Mouse (Mus musculus) spleen, adult 2 months (tissue): ENCODE results near the gene Bysl. TPM values are rescaled to one million over a fixed set of nuclear protein-coding genes. Genes with fewer than 3 reads are reported as not detected.

Experiments used
- DNase-seq, 2 experiments: peaks; one replicate each; pipeline versions ENCODE4 v3.0.0 to v3.0.0-alpha.2; 2012 to 2021; ENCODE audit warnings: low spot score in 2 of 2, low read depth in 1 of 2
- H3K27ac ChIP-seq: fragments of 200-500 bp; 2 replicates; pipeline ENCODE4 v1.5.1; 2012; ENCODE audit warnings: low read length, inconsistent platforms; ENCODE audit not compliant: insufficient read depth
- H3K27me3 ChIP-seq: fragments of 200-500 bp; 2 replicates; pipeline ENCODE4 v1.6.1; 2012; ENCODE audit warnings: mild to moderate bottlenecking, moderate library complexity, low read length, inconsistent platforms; ENCODE audit not compliant: control insufficient read depth, insufficient read depth
- H3K36me3 ChIP-seq: fragments of 200-500 bp; 2 replicates; pipeline ENCODE4 v1.6.1; 2012; ENCODE audit warnings: mild to moderate bottlenecking, low read length, inconsistent platforms; ENCODE audit not compliant: control insufficient read depth, insufficient read depth
- H3K4me1 ChIP-seq: fragments of 200-500 bp; 2 replicates; pipeline ENCODE4 v1.6.1; 2011; ENCODE audit warnings: inconsistent platforms; ENCODE audit not compliant: control insufficient read depth, insufficient read depth, insufficient read length
- H3K4me3 ChIP-seq: fragments of 200-500 bp; 2 replicates; pipeline ENCODE4 v1.5.1; 2011; ENCODE audit warnings: mild to moderate bottlenecking, inconsistent platforms; ENCODE audit not compliant: insufficient read depth, insufficient read length; ENCODE audit errors: extremely low read depth
- CTCF ChIP-seq: fragments of 200-500 bp; IDR thresholded peaks from 2 replicates; pipeline ENCODE4 v1.5.1; 2011; ENCODE audit warnings: mild to moderate bottlenecking, inconsistent platforms; ENCODE audit not compliant: insufficient read depth, insufficient read length, insufficient replicate concordance; ENCODE audit errors: extremely low read depth
- POLR2A ChIP-seq: fragments of 200-500 bp; IDR thresholded peaks from 2 replicates; pipeline ENCODE4 v1.6.1; 2011; ENCODE audit warnings: low read depth, low read length, inconsistent platforms
- WGBS: fragments of 180-500 bp; shearing (Covaris S2); methylation state at CpG from one replicate; pipeline ENCODE4 v1.1.7; 2018; 5-methylcytosine and 5-hydroxymethylcytosine counted together
- polyA plus RNA-seq: library from polyadenylated mRNA; depleted of rRNA; stranded (reverse); fragments of >200 nt; gene quantifications from 2 replicates; pipeline ENCODE4 v1.2.3, GENCODE M21; 2012

Gene Bysl
- polyA plus RNA-seq, 1 experiment = 5.8 TPM

DNA sequence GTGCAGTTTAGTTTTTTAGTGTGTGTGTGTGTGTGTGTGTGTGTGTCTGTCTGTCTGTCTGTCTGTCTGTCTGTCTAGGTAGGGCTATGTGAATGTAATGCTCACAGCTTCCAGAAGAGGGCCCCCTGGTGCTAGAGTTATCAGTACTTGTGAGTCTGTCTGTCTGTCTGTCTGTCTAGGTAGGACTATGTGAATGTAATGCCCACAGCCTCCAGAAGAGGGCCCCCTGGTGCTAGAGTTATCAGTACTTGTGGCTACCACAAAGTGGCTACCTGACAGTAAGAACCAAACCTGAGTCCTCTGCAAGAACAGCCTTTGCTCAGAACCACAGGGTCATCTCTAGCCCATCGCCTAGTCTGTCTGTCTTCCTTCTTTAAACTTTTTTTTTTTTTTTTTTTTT, 35.4 kb upstream of the Bysl start:
- Histone ChIP-seq H3K27ac (no peak overlapping the region), H3K36me3 (no peaks in the 10 kb centered on the region), H3K4me3 (no peak overlapping the region), H3K27me3 (no peaks in the 10 kb centered on the region), H3K4me1 (no peaks in the 10 kb centered on the region)
- peak; percentile 15 to 55 for DNase-seq
- TF ChIP-seq CTCF (peak; percentile 12; the same call in 1 of the 2 replicates), POLR2A (no peak)
- 80% methylated on average over 1 of the region's 1 CpGs for WGBS

DNA sequence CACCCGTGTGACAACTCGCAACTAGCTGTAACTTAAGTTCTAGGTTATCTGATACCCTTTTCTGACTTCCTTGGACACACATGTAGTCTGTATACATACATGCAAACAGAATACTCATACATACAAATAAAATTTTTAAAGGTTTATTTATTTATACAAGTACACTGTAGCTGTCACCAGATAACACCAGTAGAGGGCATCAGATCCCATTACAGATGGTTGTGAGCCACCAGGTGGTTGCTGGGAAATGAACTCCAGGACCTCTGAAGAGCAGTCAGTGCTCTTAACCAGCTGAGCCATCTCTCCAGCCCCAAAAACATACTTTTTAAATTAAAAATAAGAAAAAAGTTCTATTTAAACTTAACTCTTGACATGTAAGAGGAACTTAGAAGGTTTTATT, 31.7 kb upstream of the Bysl start:
- Histone ChIP-seq H3K27me3 (no peaks in the 10 kb centered on the region), H3K4me3 (no peak overlapping the region), H3K36me3 (no peaks in the 10 kb centered on the region), H3K27ac (no peak overlapping the region), H3K4me1 (no peaks in the 10 kb centered on the region)
- no peak for DNase-seq
- 84% methylated on average over 2 of the region's 2 CpGs for WGBS
- TF ChIP-seq POLR2A (no peak), CTCF (no peak)

DNA sequence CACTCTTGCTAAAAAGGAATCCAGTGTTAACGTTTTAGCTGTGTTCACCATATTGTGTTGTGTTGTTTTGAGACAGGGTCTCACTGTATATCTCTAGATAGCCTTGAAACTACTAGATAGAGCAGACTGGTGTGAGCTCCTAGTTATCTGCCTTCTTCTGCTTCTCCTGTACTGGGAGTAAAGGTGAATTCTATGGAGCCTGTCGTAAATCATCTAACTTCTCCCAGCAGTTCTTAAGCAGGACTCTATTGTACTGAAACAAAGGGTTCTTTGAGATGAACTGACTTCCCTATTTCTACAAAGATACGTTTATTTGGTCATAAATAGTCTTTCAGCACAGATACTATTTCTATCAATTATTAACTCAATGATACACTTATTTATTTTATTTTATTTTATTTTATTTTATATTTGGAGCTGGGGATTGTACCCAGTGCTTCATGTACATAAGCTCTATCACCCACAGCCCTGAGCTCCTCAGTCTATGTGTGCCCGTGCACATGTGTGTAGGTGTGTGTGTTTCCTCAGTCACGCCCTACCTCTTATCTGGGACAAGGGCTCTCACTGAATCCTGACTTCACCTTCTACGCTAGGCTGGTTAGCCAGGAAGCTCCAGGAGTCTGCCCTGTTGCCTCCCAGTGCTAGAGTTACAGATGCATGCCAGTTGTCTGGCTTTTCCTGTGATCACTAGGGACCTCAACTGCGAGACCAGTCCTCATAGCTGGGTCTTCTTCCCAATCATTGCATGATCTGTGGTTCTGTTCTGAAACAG, 22.9 kb upstream of the Bysl start:
- TF ChIP-seq CTCF (no peak), POLR2A (no peak)
- H3K4me1 ChIP-seq = no peaks in the 10 kb centered on the region; the same call in 1 of the 2 replicates

DNA sequence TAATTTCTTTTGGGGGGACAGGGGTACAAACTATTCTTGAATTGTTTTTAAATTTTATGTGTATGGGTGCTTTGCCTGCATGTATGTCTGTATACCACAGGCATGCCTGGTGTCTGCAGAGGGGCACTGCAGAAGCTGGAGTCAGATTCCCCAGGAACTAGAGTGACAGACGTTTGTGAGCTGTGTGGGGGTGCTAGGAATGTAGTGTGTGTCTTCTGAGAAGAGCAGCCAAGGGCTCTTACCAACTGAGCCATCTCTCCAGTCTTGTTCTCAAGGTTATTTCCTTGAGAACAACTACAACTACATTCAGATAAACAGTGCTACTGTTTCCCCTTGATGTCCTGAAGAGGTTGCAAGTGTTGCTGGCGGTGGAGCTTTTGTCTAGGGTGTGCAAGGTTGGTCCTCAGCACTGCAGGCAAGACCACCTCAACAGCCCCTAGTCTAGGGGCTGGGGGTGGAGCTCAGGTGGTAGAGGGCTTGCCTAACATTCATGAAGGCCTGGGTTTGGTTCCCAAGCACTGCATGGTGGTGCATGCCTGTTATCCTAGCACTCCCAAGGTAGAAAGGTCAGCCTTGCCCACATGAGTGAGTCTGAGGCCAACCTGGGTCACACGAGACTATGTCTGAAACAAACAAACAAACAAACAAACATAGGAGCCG, 21.0 kb upstream of the Bysl start:
- DNase-seq = no peak
- WGBS = 80% methylated on average over 4 of the region's 4 CpGs
- no peak overlapping the region for H3K27ac ChIP-seq
- TF ChIP-seq CTCF (no peak), POLR2A (no peak)
- peaks cover 2% of the 10 kb centered on the region; the same call in 1 of the 2 replicates for H3K36me3 ChIP-seq
- no peaks in the 10 kb centered on the region; the same call in 1 of the 2 replicates for H3K4me1 ChIP-seq
- no peaks in the 10 kb centered on the region for H3K27me3 ChIP-seq
- H3K4me3 ChIP-seq = no peak overlapping the region

More for the DNA sequence above, 22.9 kb upstream of the Bysl start:
- whole genome bisulfite sequencing = 86% methylated on average over 7 of the region's 7 CpGs
- Histone ChIP-seq H3K27me3 (no peaks in the 10 kb centered on the region), H3K27ac (no peak overlapping the region), H3K4me3 (no peak overlapping the region), H3K36me3 (peaks cover 2% of the 10 kb centered on the region; the same call in 1 of the 2 replicates)
- DNase-seq = no peak

DNA sequence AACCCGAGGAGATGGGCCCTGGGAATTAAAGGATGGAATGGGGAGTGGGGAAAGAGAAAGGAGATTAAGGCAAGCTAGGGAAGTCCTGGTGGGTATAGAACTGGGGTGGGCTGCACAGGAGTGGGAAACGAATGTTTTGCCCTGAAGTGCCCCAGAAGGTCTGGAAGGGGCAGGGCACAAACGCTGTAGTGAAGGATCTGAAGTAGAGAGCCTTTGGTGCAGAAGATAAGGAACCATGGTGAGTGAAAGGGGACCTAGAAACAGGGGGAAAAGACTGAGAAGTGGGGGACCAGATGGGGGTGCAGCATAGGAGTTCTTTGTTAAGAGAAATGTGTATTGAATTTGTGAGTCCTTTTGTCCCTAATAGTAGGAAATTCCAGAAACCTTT, 19.4 kb upstream of the Bysl start, which contains the start of gene Usp49:
Usp49 (plus strand) TSS at position 13 of the 388 bp plus-strand sequence.
- WGBS = 5% methylated on average over 3 of the region's 3 CpGs
- Histone ChIP-seq H3K27me3 (no peaks in the 10 kb centered on the region), H3K27ac (peak within 1 kb of the TSS; percentile 13; the same call in 1 of the 2 replicates), H3K36me3 (no peaks in the 10 kb centered on the region; the same call in 1 of the 2 replicates), H3K4me1 (no peaks in the 10 kb centered on the region; the same call in 1 of the 2 replicates), H3K4me3 (peak within 1 kb of the TSS; percentile 86)
- no peak for DNase-seq
- no peak for TF ChIP-seq CTCF
- no peak for TF ChIP-seq POLR2A

DNA sequence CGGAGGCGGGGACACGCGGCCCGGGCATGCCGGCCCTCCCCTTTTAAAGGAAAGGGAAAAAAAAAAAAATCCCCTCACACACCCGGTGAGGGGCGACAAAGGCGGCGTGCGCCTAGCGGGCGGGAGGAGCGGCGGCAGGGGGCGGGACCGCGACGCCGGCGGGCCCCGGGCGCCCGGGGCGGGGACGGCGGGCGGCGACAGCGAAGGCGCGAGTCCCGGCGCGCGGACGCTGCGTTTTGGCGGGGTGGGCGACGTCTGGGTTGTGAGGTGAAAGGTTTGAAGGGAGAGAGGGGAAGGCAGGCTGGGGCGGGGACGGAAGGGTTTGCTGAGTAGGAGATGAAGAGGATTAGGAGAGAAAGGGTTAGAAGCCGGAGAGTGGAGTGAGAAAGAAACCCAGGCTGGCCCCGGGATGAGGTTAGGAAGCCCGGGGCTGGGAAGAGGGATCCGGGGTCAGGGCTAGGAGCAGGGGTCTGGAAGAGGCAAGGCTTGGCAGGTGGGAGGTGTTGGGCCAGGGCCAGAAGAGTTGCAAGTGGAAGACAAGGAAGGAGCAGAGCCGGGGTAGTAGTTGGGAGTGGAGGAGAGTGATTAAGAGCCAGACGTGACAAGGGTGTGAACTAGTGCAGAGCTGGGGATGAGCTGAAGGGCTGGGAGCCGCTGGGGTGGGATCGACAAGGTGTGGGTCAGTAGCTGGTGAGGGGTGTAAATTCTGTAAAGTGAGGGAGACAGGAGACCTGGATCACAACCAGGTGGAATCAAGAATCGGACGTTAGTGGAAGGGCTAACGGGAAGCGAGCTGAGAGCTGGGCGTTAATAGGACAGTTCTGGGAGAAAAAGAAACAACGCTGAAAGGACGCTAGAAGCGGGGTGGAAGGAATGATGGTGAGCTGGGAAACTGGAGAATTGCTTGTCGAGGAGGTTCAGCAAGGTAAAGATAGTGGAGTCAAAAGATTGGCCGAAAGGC, 18.7 kb upstream of the Bysl start:
- 1% methylated on average over 59 of the region's 61 CpGs for WGBS
- Histone ChIP-seq H3K4me1 (no peaks in the 10 kb centered on the region; the same call in 1 of the 2 replicates), H3K4me3 (peak overlapping the region; percentile 86), H3K27ac (peak overlapping the region; percentile 13; the same call in 1 of the 2 replicates), H3K36me3 (no peaks in the 10 kb centered on the region; the same call in 1 of the 2 replicates), H3K27me3 (no peaks in the 10 kb centered on the region)
- TF ChIP-seq CTCF (no peak), POLR2A (no peak)
- DNase-seq = no peak
